Mouse (Mus musculus) C2C12 (cell line): ENCODE measurements around the gene Nanos2.

Experiments used
- CTCF ChIP-seq: IDR thresholded peaks from one replicate; pipeline ENCODE4 v1.5.1; 2011; ENCODE audit not compliant: control insufficient read depth, insufficient read depth, insufficient read length
- MYOG ChIP-seq: IDR thresholded peaks from one replicate; pipeline ENCODE4 v1.6.1; 2011; ENCODE audit not compliant: control insufficient read depth, insufficient read length; ENCODE audit errors: extremely low read depth
- USF1 ChIP-seq: IDR thresholded peaks from one replicate; pipeline ENCODE4 v1.6.1; 2011; ENCODE audit warnings: low read depth, mild to moderate bottlenecking, control low read depth, moderate library complexity

- no peak for TF ChIP-seq USF1
- TF ChIP-seq CTCF: no peak
- no peak for TF ChIP-seq MYOG
These were observed 24.4 kb upstream of the Nanos2 start for GRCm38 (mm10) chr7:18962795-18963194.
